Mouse (Mus musculus) layer of hippocampus, postnatal 25 days (tissue): ENCODE data around the gene Abcc3. TPM values are rescaled to one million over a fixed set of nuclear protein-coding genes. Genes with fewer than 3 reads are reported as not detected.

Experiments
- DNase-seq, 2 experiments: peaks; one replicate each; pipeline ENCODE4 v3.0.0; 2022; ENCODE audit warnings: mixed read lengths in 2 of 2, low spot score in 1 of 2; ENCODE audit errors: extremely low spot score in 1 of 2
- total RNA-seq, 2 experiments: library from RNA; stranded (reverse); gene quantifications; 2 replicates each; pipeline ENCODE4 v1.2.3; 2021

Gene Abcc3
- 1 to 10 TPM; 2.0 to 3.0 TPM for total RNA-seq

DNA sequence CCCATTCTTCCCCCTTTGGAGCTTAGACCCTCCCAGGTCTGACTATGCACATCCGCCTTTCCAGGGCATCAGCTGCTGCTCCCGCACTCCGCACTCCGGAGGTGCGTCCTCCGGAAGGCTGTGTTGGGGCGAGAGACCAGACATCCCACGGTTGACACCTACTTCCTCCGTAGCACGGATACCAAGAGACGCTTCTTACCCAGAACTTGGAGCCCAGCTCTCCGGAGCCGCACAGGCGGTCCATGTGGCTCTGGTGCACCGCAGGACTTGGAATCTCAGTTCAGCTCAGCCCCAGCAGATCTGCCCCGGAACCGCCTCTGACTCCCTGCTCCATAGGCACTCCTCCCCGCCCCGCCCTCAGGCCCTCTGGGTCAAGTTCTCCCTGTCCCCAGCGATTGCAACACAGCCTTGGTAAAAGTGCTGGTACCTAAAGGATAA is at the start of gene Abcc3:
TSS of gene Abcc3 (minus strand) at position 326 of the 438 bp plus-strand sequence.
- no peak for DNase-seq

DNA sequence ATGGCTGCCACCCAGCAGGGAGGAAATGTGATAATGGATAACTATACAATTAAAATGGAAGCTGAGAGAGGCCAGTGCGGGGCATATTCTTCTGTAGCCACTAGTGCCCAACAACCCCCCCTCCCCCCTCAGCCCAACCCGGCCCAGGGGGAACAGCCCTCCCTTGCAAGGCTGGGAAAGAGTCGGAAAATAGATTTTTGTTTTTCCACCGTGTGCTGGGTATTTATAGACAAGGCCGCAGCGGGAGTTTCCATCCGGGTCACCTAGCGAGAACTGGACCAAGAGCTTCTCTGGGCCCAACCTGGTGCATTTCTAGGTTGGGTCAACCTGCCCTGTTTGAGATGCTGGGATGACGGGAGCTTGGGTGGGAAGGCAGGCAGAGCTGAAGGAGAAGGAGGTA is 49.0 kb upstream of the Abcc3 start:
- DNase-seq = no peak

DNA sequence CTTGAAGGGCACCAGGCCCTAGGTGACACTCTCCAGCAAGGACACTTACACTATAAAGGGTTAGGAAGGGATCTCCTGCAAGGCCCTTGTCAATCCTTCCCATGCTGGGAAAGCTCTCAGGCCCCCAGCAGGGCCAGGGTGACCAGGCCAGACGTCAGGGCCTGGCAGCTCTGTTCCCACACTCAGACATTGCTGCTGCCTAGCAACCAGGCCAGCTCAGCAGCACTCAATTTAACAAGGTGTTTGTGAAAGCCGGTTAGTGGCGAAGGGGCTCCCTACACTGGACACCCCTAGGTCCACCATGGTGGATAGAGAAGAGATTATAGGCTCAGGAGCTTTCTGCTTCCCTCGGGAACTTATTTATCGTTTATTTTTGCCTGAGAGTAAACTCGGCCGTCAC is 48.3 kb upstream of the Abcc3 start:
- DNase-seq = no peak

DNA sequence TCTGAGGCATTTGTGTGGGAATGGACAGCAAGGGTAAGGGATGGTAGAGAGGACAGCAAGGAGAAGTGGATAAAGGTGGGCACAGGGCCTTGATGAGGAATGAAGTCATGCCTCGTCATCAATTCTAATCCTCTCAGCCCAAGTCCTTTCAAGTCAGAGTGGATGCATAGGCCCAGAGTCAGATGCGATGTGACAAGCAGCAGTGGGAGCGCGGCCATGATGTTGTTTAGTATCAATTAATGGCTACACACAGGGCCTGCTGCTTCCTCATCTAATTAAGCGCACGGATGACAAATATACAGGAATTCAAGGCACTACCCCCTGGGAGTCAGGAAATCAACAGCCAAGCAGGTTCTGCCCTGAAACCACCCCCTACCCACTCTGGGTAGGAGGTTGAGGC is 47.6 kb upstream of the Abcc3 start:
- no peak for DNase-seq

DNA sequence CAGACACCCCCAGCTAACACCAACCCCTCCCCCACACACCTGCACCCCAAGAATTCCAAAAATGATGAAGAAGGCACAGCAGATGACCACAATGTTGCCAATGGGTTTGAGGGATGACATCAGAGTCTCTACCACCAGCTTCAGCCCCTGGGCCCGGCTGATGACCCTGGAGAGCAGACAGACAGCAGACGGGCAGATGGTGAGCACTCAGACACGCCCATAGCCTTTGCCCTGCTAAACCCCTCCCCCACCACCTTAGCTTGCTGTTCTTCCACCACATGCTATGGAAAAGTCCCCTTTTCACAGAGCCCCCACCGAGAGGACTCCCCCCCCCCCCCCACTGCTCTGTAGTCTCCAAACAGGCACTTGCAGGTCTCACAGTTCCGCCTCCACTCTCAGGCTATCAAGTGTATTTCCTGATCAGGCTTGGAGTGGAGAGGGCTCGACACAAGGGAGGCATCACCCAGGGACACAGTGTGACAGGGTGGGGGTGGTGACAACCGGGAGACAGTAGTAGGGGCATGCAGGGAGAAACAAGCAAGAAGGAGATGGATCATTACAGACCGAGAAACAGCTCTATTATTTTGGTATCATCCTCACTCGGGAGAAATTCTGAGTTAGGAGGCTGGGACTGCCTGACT is 36.3 kb upstream of the Abcc3 start:
- DNase-seq = no peak

DNA sequence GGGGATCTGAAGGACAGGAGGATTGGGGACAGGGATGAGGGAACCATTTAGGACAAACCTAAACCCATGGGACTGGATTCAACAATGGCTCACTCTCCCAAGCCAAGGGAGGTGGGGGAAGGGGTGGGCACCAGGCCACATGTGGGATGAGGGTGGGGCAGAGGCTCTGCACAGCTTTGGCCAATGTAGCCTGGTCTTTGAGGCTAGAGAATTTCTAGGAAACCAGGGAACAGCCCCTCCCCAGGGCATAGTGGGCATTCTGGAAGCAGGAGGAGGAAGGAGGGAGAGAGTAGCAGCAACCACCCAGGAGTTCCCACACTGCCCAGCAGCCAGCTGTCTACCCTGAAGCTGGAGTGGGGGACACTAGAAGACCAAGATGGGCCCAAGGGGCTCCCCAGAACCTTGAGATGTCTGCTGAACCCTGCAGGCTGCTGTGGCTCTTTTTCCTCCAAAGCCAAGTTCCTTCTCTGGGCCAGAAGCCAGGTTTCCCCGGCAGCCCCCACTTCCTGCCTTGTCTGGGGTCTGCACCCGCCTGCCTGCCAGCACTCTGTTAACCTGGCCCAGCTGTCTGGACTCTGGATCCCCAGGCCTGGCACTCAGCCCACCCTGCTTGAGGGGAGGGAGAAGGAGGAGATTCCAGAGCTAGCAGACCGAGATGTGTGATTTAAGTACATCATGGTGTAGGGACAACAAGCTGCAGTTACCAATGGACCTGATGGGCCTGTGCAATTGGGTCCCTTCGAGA is 35.5 kb upstream of the Abcc3 start:
- peak in 1 of 2 experiments; percentile 47 for DNase-seq

DNA sequence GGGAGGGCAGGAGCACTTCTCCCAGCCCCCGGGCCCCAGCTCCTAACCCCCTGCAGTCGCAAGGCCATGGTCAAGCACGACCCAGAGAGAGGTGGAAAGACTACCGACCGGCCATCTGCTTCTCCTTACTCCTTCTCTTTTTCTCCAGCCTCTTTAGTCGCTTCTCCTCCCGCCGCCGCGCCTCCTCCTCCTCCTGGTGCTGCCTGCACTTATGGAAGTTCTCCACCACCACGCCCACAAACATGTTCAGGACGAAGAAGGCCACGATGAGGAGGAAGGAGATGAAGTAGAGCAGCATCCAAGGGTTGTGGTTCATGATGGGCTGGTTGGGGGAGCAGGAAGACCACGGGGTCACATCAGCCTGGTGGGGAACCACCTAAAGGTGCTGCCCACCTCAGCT is 32.9 kb upstream of the Abcc3 start:
- DNase-seq = no peak

DNA sequence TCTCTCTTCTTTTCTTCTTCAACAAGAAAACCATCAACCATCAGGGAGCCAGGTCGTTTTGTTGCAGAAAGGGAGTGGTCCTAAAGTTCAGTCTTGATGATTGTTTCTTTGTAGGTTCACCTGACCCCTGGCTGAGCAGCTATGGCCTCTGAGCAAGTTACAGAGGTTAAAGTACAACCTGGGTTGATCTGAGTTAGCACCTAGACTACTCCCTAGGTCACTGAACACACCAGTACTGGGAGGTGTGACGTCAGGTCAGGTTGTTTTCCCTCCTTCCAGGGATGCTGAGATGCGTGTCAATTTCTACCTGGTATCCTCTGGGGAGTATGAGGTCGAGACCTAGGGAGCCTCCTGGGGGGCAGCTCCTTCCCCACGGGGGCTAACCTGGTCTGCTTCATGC is 32.4 kb upstream of the Abcc3 start:
- DNase-seq = no peak

DNA sequence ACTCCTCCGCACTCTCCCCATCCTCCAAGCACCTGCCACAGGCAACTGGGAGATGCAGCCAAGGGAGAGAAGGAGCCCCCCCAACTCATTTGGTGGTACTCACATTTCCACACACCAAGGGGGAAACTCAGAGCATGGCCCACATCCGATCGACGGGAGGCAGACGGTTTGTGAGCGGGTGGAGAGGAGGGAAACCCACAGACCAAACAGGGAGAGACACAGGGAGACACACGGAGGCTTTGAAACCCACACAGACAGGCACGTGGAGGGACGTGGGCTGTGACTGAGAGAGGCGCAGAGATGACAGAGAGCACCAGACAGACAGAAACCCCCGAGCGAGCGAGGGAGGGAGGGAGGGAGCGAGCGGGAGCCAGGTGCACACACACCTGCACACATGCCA is 31.6 kb upstream of the Abcc3 start:
- DNase-seq = no peak

DNA sequence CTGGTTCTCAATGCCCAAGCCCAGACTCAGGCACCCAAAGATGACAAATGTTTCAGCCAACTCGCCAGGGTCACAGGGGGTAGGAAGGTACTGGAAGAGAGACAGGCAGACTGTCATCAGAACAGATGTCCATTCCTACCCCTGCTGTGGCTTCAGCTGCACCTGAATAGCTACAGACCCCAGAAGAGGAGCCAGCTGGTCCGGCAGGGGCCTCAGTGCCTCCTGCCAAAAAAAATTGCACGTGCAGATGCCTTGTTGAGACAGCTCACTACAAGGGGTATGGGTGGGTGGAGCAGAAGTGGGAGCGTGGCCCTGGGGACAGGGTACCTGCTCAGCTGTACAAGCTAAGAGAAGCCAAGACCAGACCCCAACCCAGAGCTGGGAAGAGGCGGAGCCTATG is 31.1 kb upstream of the Abcc3 start:
- no peak for DNase-seq

DNA sequence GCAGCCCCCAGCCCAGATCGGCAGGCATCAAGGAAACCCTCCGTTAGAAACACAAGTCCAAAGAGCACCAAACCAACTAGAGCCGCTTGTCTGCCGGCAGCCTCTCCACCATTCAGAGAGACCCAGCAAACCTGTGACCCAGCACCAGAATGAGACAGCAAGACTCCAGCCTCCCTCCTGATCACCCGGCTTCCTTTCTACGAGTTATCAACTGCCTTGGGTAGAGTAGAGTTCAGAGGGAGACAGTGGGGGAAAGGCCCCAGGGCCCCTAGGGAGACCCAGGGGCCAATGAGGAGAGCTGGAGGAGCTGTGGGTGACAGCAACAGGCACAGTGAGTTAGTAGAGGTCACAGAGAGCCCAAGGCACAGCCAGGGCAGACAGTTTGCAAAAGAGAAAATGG is 28.2 kb upstream of the Abcc3 start:
- no peak for DNase-seq

DNA sequence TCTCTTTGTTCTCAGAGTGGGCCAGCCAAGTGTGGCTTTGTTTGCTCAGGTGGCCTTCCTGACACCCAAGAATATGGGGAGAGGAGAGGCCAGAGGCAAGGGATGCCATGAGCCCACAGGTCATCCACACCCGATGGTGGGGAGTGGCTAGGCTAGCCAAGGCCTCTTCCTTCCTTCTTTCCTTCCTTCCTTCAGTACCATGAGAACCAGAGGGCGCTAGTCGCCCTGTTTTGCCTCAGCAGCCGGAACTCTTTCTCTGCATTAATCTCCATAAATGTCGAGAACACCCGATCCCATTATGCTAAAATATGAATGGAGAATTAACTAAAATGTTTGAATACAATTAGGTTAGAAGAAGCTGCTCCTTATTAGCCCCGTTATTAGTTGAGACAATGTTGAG is 27.5 kb upstream of the Abcc3 start:
- peak in 1 of 2 experiments; percentile 52 for DNase-seq

DNA sequence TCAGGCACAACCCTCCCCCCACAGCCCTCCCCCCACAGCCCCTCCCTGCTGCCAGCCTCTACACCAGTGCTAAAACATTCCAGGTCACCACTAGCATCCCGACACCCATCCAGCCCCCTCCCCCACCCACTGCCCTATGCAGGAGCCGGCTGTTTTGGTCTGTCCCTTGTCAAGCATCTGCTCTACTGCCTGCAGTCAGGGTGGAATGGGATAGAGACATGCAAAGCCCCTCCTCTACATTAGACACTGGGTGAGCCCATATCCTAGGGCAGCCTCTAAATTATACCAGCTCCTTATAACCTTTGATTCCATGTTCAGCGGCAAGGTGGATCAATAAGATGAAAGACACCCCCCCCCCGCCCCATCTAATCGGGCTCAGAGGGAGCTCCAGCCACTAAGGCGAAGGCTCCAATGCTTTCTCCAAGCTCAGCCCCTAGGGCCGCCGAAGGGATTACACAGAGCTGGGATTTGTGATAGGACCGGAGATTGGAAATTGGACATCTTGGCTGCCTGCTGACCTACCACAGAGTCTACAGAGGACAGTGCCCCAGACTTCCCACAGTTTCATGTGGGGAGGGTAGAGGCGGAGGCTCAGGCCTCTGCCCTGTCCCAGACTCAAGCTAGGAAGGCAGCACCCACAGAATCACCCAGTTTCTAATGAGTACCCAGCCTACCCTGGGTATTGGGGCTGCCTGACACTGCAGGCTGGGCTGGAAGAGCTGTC is 26.4 kb upstream of the Abcc3 start:
- DNase-seq = no peak

DNA sequence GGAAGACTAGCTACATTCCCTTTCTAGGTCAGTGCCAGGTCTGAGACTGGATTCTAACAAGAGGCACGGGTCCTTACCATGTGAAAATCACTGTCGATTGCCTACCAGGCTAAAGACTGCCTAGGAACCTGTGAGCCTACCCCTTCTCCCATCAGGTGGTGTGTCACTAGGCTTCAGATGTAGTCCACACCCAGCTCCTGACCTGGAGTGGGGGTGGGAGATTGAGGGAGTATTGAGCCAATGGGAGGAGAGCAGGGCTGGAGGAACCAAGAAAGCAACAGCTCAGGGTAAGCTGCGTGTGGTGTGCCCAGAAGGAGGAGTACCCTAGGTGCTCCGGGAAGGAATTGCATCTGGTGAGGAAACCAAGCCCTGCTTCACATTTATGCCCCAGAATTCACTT is 21.2 kb upstream of the Abcc3 start:
- DNase-seq = no peak

DNA sequence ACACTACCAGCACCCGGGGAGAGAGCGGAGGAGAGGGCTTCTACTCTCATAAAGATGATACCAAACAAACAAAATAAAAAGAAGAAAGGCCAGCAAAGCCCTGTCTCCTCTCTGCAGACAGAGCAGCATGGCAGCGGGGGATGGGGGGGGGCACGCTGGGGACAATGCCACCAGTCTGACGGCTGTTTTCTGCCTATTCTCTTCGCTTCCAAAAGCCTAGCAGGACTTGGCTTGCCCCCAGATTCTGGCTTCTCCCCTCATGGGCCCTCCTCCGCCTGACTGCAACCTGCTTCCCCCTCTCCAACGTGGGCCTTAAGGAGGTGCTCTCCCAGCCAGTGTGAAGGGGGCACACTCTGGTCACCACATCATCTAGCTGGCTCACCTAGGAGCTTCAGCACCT is 20.7 kb upstream of the Abcc3 start:
- peak in 1 of 2 experiments; percentile 37 for DNase-seq

DNA sequence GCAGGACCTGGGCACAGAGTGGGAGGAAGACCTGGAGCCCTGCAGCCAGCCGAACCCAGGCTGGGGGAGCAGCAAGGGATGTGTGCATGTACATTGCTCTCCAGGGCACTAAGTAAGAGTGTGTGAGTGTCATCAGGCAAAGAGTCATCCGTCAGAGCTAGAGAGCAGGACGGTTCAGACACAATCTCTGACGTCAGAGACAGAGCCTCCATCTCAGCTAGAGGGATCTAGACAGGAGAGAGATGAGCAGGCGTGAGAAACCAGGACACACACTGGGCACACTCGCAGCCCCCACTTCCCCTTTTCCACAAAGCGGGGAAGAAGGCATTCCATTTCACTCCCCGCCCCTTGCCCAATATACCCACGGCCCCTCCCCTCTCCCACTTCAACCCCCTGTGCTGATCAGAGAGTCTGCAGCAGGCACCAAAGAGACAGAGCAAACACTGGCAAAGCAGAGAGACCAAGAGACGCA is 20.2 kb upstream of the Abcc3 start:
- no peak for DNase-seq

DNA sequence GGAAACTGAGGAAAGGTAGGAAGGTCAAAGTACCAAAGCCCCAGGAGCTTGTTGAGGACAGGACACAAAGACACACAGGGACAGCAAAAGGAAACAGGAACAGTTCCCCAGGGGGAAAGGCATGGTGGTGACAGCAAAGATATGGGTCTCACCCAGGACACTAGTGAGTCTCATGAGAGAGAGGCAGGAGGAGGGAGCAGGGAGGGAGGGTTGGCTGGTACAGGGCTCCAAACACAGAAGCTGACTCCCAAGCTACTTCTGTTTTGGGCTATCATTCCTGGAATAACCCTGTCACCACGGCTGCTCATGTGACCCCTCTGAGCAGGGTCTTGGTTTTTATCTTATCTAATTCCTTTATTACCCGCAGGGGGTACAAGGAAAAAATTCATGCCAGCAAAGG is 19.8 kb upstream of the Abcc3 start:
- DNase-seq = no peak

DNA sequence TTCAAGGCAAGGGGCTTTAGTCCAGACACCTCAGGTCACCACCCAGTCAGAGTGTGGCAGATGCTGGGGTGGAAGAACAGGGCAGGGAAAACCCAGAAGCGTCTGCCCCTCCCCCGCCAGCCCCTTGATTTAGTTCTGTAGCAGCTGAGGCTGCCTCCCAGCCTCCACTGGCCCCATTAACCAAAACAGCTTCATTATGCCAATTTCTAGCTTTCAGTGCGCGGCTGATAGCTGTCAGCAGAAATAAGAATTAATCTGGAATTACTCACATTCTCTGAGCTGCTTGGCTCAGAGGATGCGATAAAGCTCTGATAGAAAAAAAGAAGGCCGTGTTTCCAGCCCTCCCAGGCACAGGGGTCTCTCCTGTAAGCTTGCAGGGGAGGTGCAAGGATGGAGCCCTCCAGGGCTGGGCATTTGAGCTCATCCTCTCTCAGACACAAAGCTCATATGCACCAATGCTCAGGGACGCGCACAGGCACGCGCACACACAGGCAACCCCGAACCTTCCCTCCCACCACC is 15.1 kb upstream of the Abcc3 start:
- DNase-seq = peak in 1 of 2 experiments; percentile 35

DNA sequence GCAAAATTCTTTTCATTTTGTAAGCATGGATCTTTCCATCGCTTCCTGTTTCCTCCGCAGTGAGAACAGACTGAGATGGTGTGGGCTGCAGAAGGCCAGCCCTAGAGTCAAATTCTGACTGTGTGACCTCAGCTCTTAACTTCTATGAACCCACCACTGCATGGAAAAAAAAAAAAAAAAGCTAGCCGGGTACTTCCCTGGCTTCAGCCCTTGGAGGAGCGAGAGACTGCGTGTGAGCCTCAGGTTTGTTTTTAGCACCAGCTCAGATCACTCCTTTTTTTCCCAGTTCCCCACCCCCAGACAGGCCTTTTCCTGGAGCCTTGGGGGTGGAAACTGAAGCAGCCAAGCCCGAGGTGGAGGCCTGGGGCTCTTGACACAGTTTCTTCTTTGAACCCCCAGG is 12.6 kb upstream of the Abcc3 start:
- DNase-seq = no peak

DNA sequence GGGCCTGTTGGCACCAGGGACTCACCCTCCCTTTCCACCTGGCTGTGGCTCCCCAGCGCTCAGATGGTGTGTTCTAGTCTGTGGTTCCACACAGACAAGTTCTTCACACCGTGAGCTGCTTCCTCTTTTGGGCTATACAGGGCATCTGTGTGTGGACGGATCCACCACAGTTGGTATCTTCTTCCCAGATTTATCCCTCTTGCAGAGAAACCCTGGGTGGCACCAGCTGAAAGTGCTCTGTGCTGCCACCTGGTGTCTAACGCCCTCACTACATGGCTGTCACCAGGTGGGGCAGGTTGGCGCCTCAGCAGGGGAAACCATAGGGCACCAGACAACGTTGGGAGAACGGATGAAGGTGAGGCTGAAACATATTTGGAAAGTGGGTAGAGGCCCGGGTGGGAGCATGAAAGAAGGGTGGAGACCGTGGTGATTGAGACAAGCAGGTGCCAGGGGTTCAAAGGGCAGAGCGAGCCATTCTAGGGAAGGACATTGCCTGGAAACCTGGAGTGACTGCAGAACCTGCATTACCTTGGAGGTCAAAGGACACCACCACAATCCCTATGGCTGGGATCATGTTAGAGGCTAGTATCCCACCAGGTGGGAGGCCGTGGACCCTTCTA is 12.0 kb upstream of the Abcc3 start:
- peak; percentile 86 to 97 for DNase-seq

DNA sequence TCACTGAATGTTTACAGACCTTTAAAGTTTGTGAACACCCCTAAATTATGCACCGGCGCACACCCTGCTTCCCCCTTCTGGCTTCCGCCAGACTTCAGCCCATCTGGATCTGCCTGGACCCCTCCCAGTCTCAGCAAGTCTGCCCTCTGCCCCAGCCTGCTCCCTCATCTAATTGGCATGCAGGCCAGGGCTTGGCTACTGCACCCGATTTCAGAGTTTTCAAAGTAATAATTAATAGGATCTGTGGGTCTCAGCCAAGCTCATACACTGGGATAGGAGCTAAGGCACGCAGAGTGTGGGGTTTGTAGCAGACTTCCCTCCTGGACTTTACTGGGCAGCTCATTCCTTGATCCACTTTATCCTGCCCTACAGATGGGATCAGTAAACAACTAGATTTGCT is 11.4 kb upstream of the Abcc3 start:
- DNase-seq = no peak
